Mouse (Mus musculus): Measurements from ENCODE around the gene Smoc1.

DNA sequence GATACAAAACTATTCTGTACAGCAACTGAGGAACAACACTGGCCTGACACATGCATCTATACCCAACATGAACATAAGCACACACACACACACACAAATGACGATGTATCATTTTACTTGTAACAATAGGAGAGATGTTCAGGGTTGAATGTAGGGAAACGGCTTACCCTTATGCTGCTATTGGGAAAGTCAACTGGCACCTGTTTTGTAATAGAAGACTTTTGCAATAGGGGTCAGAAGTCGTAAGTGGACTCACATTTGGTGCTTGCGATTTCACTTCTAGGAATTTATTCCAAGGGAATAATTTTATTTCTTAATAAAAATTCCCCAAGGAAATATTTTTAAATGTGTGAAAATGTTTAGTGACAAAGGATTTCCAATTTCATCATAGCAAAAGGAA, 85.7 kb downstream of the Smoc1 start:
- TF ChIP-seq CTCF (conservative IDR thresholded peaks at IDR 0.05; ENCODE audit: insufficient read depth, insufficient read length, low read depth, low read length) = no peak
- no peak for TF ChIP-seq POLR2A (IDR thresholded peaks at IDR 0.05; ENCODE audit: low read depth, low read length)
